Comparison of ENCODE assay signal across 8 mouse cellular contexts in the genomic region with DNA sequence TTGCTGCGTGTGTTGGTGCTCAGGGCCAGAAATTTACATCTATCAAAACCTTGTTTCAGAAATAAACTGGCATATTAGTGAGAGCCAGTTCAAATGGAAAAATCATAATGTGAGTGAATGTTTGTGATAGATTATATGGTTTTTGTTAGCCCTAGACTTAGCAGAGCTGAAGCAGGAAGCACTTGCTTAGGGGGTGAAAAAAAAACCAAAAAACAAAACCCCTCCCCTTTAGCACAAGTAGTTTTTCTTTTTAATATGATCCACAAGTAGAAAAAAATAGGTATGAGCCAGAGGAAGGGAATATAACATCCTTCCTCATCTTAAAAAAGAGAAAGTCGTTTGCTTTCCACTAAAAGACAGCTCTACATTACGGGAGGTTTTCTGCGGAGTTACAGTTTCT. TPM values are rescaled to one million over a fixed set of nuclear protein-coding genes. Genes with fewer than 3 reads are reported as not detected.
DNase-seq lines count a peak whose midpoint lies in the region; ATAC-seq and TF ChIP-seq lines count a peak whose summit lies in the region.

No protein-coding gene starts in this region.

- H3K27me3 ChIP-seq in liver, adult 2 months (ENCODE audit: control insufficient read depth, insufficient read depth, low read length), result no peaks in the 10 kb centered on the region
- no peaks in the 10 kb centered on the region for H3K27me3 ChIP-seq in embryonic facial prominence, embryonic 13.5 days
- no peaks in the 10 kb centered on the region for H3K27me3 ChIP-seq in intestine, embryonic 16.5 days (replicated peaks; ENCODE audit: control insufficient read depth, insufficient read depth, low read length)
- no peaks in the 10 kb centered on the region for H3K27me3 ChIP-seq in neural tube, embryonic 12.5 days (replicated peaks)

- no peak for ATAC-seq in embryonic facial prominence, embryonic 13.5 days (ENCODE audit: insufficient number of reproducible peaks, insufficient read depth, low FRiP score, low TSS enrichment, low read depth)
- ATAC-seq in intestine, embryonic 16.5 days, result no peak
- no peak for ATAC-seq in neural tube, embryonic 12.5 days (ENCODE audit: low FRiP score, low read depth)

- H3K9me3 ChIP-seq in embryonic facial prominence, embryonic 13.5 days, result no peaks in the 10 kb centered on the region
- H3K9me3 ChIP-seq in intestine, embryonic 16.5 days (ENCODE audit: control insufficient read depth, low read length), result no peaks in the 10 kb centered on the region
- no peaks in the 10 kb centered on the region for H3K9me3 ChIP-seq in neural tube, embryonic 12.5 days

- TF ChIP-seq POLR2A in liver, adult 2 months (IDR thresholded peaks at IDR 0.05; ENCODE audit: extremely low read depth, insufficient read depth, low read length), result no peak

- no peak for DNase-seq in liver, adult 2 months (ENCODE audit: extremely low read depth, low read depth, low spot score)
- DNase-seq in liver, result no peak
- DNase-seq in left cerebral cortex, postnatal 36 days (ENCODE audit: low spot score in 2 of 2), result no peak
- DNase-seq in cerebellum, postnatal 14 days, result no peak
- DNase-seq in yolk sac, embryonic 10.5 days (ENCODE audit: low spot score), result no peak

- intact Hi-C loops in left cerebral cortex, postnatal 36 days (cut with DNase I), result loop anchor here (2.0 to 5.0 kb wide), 2 partner anchors 47 to 118 kb away; a partner anchor contains a TSS

- peak overlapping the region; percentile 60 for H3K4me3 ChIP-seq in liver, adult 2 months (ENCODE audit: insufficient read depth, low read depth, low read length)
- H3K4me3 ChIP-seq in embryonic facial prominence, embryonic 13.5 days, result peak overlapping the region; percentile 97
- H3K4me3 ChIP-seq in intestine, embryonic 16.5 days (ENCODE audit: low read length), result peak overlapping the region; percentile 94
- peak overlapping the region; percentile 95 for H3K4me3 ChIP-seq in neural tube, embryonic 12.5 days

- H3K79me2 ChIP-seq in liver, adult 2 months (ENCODE audit: control insufficient read depth, insufficient read depth, low read length), result peaks cover 11% of the 10 kb centered on the region; the same call in 1 of the 2 replicates

- H3K27ac ChIP-seq in liver, adult 2 months (replicated peaks; ENCODE audit: insufficient read depth, low read depth, low read length), result no peak overlapping the region
- H3K27ac ChIP-seq in embryonic facial prominence, embryonic 13.5 days, result peak overlapping the region; percentile 86; the same call in 1 of the 2 replicates
- H3K27ac ChIP-seq in intestine, embryonic 16.5 days (ENCODE audit: low read length), result no peak overlapping the region
- H3K27ac ChIP-seq in neural tube, embryonic 12.5 days, result no peak overlapping the region

- peaks cover 10% of the 10 kb centered on the region for H3K4me1 ChIP-seq in liver, adult 2 months (ENCODE audit: control insufficient read depth, insufficient read depth, low read length)
- H3K4me1 ChIP-seq in embryonic facial prominence, embryonic 13.5 days, result peaks cover 6% of the 10 kb centered on the region
- H3K4me1 ChIP-seq in intestine, embryonic 16.5 days (ENCODE audit: control insufficient read depth, insufficient read depth, low read length), result peaks cover 4% of the 10 kb centered on the region; the same call in 1 of the 2 replicates
- peaks cover 12% of the 10 kb centered on the region for H3K4me1 ChIP-seq in neural tube, embryonic 12.5 days

- 20% methylated on average over 4 of the region's 4 CpGs for WGBS in liver, adult 2 months
- WGBS in embryonic facial prominence, embryonic 13.5 days, result 41% methylated on average over 4 of the region's 4 CpGs
- 24% methylated on average over 4 of the region's 4 CpGs for WGBS in intestine, embryonic 16.5 days
- 58% methylated on average over 4 of the region's 4 CpGs for WGBS in neural tube, embryonic 12.5 days

- peak overlapping the region; percentile 37; the same call in 1 of the 2 replicates for H3K9ac ChIP-seq in liver, adult 2 months (ENCODE audit: low read depth, low read length)
- peak overlapping the region; percentile 97 for H3K9ac ChIP-seq in embryonic facial prominence, embryonic 13.5 days
- H3K9ac ChIP-seq in intestine, embryonic 16.5 days (ENCODE audit: low read depth, low read length), result no peak overlapping the region; the same call in 1 of the 2 replicates
- peak overlapping the region; percentile 91 for H3K9ac ChIP-seq in neural tube, embryonic 12.5 days

- peak overlapping the region; percentile 69 for H3K4me2 ChIP-seq in embryonic facial prominence, embryonic 13.5 days
- H3K4me2 ChIP-seq in intestine, embryonic 16.5 days (ENCODE audit: low read depth, low read length), result peak overlapping the region; percentile 64
- H3K4me2 ChIP-seq in neural tube, embryonic 12.5 days (replicated peaks), result peak overlapping the region; percentile 71

- TF ChIP-seq CTCF in liver, adult 2 months (IDR thresholded peaks at IDR 0.05; ENCODE audit: low read depth, low read length), result no peak

- peaks cover 37% of the 10 kb centered on the region for H3K36me3 ChIP-seq in liver, adult 2 months (ENCODE audit: control insufficient read depth, insufficient read depth, low read length)
- H3K36me3 ChIP-seq in embryonic facial prominence, embryonic 13.5 days, result peaks cover 43% of the 10 kb centered on the region
- H3K36me3 ChIP-seq in intestine, embryonic 16.5 days (ENCODE audit: control insufficient read depth, insufficient read depth, low read length), result peaks cover 10% of the 10 kb centered on the region; the same call in 1 of the 2 replicates
- H3K36me3 ChIP-seq in neural tube, embryonic 12.5 days, result peaks cover 38% of the 10 kb centered on the region

RNA-seq across cellular contexts. Expression of a gene that starts 22.8 kb away (rescaled TPM):
- total RNA-seq in liver, adult 2 months (2014; rRNA removed), result 0.46 and 1.4 TPM in 2 replicates
- 0.06 and 0.07 TPM in 2 replicates for polyA plus RNA-seq in liver, adult 2 months (2012; rRNA removed)
- polyA plus RNA-seq in embryonic facial prominence, embryonic 13.5 days (2015; fragmentation: Nextera tagmentation; extraction: Ambion mirVana), result 79.5 and 79.7 TPM in 2 replicates
- polyA plus RNA-seq in intestine, embryonic 16.5 days (2015; fragmentation: Nextera tagmentation; extraction: Ambion mirVana), result 50.5 and 57.1 TPM in 2 replicates
- polyA plus RNA-seq in neural tube, embryonic 12.5 days (2016; fragmentation: Nextera tagmentation; extraction: Ambion mirVana), result 54.9 and 55.5 TPM in 2 replicates
- under 1 TPM; 0.39 to 0.62 TPM for total RNA-seq in left cerebral cortex, postnatal 36 days (2021)

RNA-seq across cellular contexts. Expression of a gene that starts 23.0 kb away (rescaled TPM):
- 0.92 and 0.94 TPM in 2 replicates for total RNA-seq in liver, adult 2 months (2014; rRNA removed)
- 0.37 and 0.69 TPM in 2 replicates for polyA plus RNA-seq in liver, adult 2 months (2012; rRNA removed)
- 23.0 and 24.6 TPM in 2 replicates for polyA plus RNA-seq in embryonic facial prominence, embryonic 13.5 days (2015; fragmentation: Nextera tagmentation; extraction: Ambion mirVana)
- 18.2 and 23.6 TPM in 2 replicates for polyA plus RNA-seq in intestine, embryonic 16.5 days (2015; fragmentation: Nextera tagmentation; extraction: Ambion mirVana)
- polyA plus RNA-seq in neural tube, embryonic 12.5 days (2016; fragmentation: Nextera tagmentation; extraction: Ambion mirVana), result 19.4 and 19.9 TPM in 2 replicates
- total RNA-seq in left cerebral cortex, postnatal 36 days (2021), result 1 to 10 TPM; 1.6 to 1.7 TPM

RNA-seq across cellular contexts. Expression of a gene that starts 47.8 kb away (rescaled TPM):
- 165 and 178 TPM in 2 replicates for total RNA-seq in liver, adult 2 months (2014; rRNA removed)
- polyA plus RNA-seq in liver, adult 2 months (2012; rRNA removed), result 176 and 216 TPM in 2 replicates
- polyA plus RNA-seq in embryonic facial prominence, embryonic 13.5 days (2015; fragmentation: Nextera tagmentation; extraction: Ambion mirVana), result 68.6 and 73.5 TPM in 2 replicates
- 56.7 and 60.6 TPM in 2 replicates for polyA plus RNA-seq in intestine, embryonic 16.5 days (2015; fragmentation: Nextera tagmentation; extraction: Ambion mirVana)
- polyA plus RNA-seq in neural tube, embryonic 12.5 days (2016; fragmentation: Nextera tagmentation; extraction: Ambion mirVana), result 62.3 and 68.2 TPM in 2 replicates
- 100 to 1,000 TPM; 168 to 175 TPM for total RNA-seq in left cerebral cortex, postnatal 36 days (2021)

RNA-seq across cellular contexts. Expression of a gene that starts 47.9 kb away (rescaled TPM):
- 0.83 and 0.87 TPM in 2 replicates for total RNA-seq in liver, adult 2 months (2014; rRNA removed)
- 0.66 and 0.87 TPM in 2 replicates for polyA plus RNA-seq in liver, adult 2 months (2012; rRNA removed)
- polyA plus RNA-seq in embryonic facial prominence, embryonic 13.5 days (2015; fragmentation: Nextera tagmentation; extraction: Ambion mirVana), result 0.13 and 0.29 TPM in 2 replicates
- 0.36 and 0.39 TPM in 2 replicates for polyA plus RNA-seq in intestine, embryonic 16.5 days (2015; fragmentation: Nextera tagmentation; extraction: Ambion mirVana)
- polyA plus RNA-seq in neural tube, embryonic 12.5 days (2016; fragmentation: Nextera tagmentation; extraction: Ambion mirVana), result 0.61 and 0.70 TPM in 2 replicates
- total RNA-seq in left cerebral cortex, postnatal 36 days (2021), result under 1 TPM; 0.48 to 0.91 TPM

Comparison
In these comparisons a context has a peak if more than half of its experiments do, and no peak if none do; other contexts are left out.
1. RNA of a gene that starts 22.8 kb away (polyA plus RNA-seq): 79.5 to 79.7 TPM in embryonic facial prominence, embryonic 13.5 days, 50.5 to 57.1 TPM in intestine, embryonic 16.5 days and 54.9 to 55.5 TPM in neural tube, embryonic 12.5 days; 0.06 to 0.07 TPM in liver, adult 2 months; every median in the first group is over 10 times any median in the second.
2. RNA of a gene that starts 23.0 kb away (polyA plus RNA-seq): 18.2 to 23.6 TPM in intestine, embryonic 16.5 days, 23.0 to 24.6 TPM in embryonic facial prominence, embryonic 13.5 days and 19.4 to 19.9 TPM in neural tube, embryonic 12.5 days; 0.37 to 0.69 TPM in liver, adult 2 months; every median in the first group is over 10 times any median in the second.
3. Peak in every context shown above with its lines, with median percentiles within 50 percentile points of each other: H3K4me3 ChIP-seq and H3K4me2 ChIP-seq.